Mouse (Mus musculus): ENCODE measurements around the gene Tnfaip3.

Tnfaip3 gene

DNA sequence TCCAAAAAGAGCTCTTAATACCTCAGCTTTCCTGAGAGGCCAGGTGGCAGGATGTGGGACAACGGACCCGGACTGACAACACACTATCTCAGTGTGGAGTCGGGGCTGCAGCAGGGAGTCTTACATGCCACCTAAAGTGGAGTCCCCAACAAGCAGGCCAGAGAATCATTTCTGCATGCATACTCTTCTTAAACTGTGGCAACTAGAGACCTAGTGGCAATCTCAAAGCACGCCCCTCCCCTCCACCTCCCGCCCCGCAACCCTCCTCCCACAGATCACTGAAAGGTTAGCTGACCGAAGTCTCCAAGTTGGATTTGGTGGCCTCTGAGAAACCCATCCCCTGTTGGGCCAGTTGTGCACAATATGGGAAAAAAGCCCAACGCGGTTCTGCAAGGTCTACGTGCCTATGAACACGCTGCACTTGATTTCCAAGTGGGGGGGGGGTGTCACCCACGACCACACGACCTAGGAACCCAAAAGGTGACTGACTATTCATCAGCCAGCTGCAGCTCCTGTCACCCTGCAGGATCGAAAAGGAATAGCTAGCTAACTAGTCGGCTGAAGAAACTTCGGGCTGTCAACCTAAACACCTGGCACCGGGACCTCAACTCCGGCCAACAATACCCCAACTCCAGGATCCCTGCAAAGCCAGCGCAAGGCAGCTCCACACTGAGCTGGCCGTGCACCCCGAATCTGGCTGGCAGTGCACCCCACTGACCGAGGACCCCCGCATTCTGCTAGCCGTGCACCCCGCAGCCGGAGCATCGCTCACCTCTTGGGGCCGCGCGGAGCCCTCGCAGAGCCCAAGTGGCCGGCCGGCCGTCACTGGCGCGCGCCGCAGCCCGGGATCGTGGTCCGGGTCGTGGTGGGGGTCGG lies 838 bp downstream of the Tnfaip3 start:
- peak; percentile 32 for DNase-seq

- DNase-seq = no peak
Measured at GRCm38 (mm10) chr10:19013351-19013750, 2.1 kb downstream of the Tnfaip3 start.

DNA sequence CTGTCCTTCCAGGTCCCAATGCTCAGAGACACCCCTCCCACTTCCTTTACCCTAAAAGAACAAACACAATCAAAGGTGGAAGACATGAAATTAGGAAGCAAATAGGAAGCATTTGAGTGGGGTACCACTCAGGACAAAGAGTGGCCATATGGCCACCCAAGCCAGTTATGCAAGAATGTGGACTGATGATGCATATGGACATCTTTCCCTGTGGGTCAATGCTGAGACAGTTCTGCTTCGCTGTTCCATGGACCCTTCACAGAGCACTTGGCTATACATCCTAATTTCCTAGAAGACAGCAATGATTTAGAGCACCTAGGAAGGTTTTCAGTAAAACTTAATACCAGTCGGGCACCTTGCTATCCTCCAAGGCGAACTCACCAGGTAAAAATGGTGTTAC lies 2.8 kb downstream of the Tnfaip3 start:
- DNase-seq = no peak

GRCm38 (mm10) chr10:19011832-19012440 lies 3.5 kb downstream of the Tnfaip3 start:
- no peak for DNase-seq

DNA sequence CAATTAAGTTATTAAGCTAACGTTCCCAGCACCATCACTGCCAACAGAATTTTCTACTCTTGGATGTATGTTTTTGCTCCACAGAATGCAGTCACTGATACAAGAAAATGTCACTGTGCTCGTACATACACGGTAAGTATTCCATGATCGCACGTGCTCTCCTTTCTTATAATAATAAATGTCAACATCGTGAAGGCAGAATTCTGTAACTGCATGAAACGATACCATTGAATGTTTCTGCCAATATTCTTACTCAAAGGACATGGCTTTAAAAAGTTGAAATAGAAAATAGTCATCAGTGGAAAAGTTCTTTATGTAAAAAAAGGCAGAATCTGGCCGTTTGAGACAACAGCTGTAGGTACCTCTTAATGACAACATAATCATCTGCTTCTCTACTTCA lies 5.0 kb downstream of the Tnfaip3 start:
- DNase-seq = no peak

- peak; percentile 58 for DNase-seq
Measured at GRCm38 (mm10) chr10:19009186-19009672, 6.2 kb downstream of the Tnfaip3 start.

- DNase-seq = no peak
Measured at GRCm38 (mm10) chr10:19008607-19008940, 6.9 kb downstream of the Tnfaip3 start.

DNA sequence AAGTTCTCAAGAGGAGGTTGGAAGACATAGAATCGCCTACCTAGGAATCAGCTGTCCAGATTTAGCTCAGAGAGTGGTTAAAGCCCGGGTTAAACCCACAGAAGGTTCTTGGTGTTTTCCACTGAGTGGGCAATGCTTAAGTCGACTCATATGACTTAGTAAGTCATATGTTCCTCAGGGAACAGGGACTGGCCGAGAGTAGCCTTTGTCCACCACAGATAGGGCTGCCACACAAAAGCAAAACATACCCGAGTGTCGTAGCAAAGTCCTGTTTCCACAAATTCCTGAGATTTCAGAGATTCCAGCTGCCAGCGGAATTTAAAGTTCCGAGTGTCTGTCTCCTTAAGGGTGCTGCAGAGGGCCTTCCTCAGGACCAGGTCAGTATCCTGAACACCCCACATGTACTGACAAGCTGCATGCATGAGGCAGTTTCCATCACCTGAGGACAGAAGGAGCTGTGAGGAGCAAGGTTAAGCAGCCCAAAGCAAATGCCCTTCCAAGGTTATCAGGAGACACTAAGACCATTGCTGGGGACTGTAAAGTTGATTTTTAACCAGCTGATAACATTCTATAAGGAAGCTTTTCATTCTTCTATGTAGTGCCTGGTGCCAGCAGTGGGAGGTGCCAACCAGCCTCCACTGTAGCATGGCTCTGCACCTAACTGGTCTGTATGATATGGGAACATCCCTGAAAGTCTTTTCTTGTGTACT lies 7.4 kb downstream of the Tnfaip3 start:
- DNase-seq = no peak

GRCm38 (mm10) chr10:19002091-19002785 lies 13.2 kb downstream of the Tnfaip3 start:
- DNase-seq = no peak

- peak; percentile 70 for DNase-seq
Measured at GRCm38 (mm10) chr10:18999427-18999826, 16.0 kb downstream of the Tnfaip3 start.

GRCm38 (mm10) chr10:18996331-18996730 lies 19.1 kb downstream of the Tnfaip3 start:
- no peak for DNase-seq

- no peak for DNase-seq
Measured at GRCm38 (mm10) chr10:18995465-18996261, 19.8 kb downstream of the Tnfaip3 start.

DNA sequence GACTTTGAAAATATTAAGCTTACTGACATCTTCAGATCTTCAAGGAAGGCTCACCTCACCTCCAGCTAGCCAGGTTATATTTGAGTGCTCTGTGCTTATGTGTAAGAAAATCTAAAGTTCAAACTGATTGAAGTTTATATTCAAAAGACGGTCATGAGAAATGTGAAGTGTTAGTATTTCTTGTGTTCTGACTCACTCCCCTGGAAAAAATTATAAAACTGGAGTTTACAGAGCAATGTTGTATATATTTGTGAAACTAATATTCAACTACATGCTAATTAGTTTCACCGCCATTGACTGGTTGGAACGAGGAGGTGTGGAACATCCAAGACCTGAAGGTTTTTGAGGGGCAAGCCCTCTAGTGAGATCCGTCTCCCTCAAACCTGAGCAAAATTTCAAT lies 22.5 kb downstream of the Tnfaip3 start:
- no peak for DNase-seq

- no peak for DNase-seq
Measured at GRCm38 (mm10) chr10:18991057-18991456, 24.4 kb downstream of the Tnfaip3 start.

DNA sequence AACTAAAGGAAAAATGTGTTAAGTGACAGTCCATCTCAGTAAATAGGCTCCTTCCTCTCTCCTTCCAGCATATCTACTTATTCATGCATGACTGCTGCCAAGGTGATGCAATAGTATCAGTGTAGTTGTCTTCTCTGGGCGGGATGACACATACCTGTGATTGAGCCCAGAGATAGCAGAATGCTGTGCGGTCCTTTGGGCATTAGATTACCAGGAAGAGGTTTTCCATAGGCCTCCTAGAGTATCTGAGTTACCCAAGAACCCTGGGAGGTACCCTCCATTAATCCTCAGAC lies 27.6 kb downstream of the Tnfaip3 start:
- DNase-seq = no peak

- DNase-seq = no peak
Measured at GRCm38 (mm10) chr10:18987046-18987906, 28.2 kb downstream of the Tnfaip3 start.

DNA sequence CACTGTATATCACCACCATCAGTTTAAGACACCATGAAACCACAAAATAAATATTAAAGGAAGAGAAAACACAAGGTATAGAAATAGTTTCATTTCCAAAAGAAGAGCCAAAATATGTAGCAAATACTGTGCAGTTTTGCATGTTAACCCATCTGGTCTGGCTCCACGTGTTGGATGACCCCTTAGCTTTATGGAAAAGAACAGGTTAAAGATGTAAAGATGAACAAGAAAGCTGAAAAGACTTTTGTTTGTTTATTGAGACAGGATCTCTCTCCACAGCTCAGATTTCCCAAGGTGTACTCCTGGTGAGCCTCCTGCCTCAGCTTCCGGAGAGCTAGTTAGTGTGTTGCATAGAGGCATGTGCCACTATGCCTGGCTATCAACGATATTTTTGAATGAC lies 29.9 kb downstream of the Tnfaip3 start:
- no peak for DNase-seq

- DNase-seq = no peak
Measured at GRCm38 (mm10) chr10:18983514-18983913, 31.9 kb downstream of the Tnfaip3 start.

DNA sequence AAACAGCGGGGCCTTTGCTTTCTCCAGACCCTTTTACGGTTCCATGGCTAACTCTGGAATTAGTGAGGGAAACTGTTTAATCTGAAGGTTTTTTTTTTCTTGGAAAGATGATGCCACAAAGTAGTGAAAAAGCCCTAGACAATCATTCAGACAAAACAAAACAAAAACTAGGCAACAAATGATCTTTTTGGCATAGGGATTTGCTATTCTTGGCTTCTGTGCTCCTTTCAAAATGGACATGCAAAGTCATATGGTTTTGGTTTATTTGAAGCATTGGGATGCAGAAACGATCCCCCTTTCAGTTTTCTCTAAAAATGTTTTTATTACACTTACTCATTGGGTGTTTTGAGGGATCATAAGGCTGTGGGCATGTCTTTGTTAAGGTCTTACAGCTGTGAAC lies 41.0 kb downstream of the Tnfaip3 start:
- no peak for DNase-seq

GRCm38 (mm10) chr10:18966893-18967292 lies 48.6 kb downstream of the Tnfaip3 start:
- no peak for DNase-seq

- no peak for DNase-seq
Measured at GRCm38 (mm10) chr10:18965601-18966000, 49.9 kb downstream of the Tnfaip3 start.
